Mouse (Mus musculus) forebrain, embryonic 11.5 days (tissue): ENCODE measurements around the gene Sorbs1. TPM values are rescaled to one million over a fixed set of nuclear protein-coding genes. Genes with fewer than 3 reads are reported as not detected.
A peak's percentile ranks its signal among the peaks of the same experiment; 100 is the strongest.

Experiments
- ATAC-seq: fragments of 200-750 bp; cut with Nextera tagmentation; replicated peaks from 2 replicates; pipeline ENCODE4 v1.8.0; 2017; ENCODE audit warnings: moderate TSS enrichment; ENCODE audit not compliant: low FRiP score
- DNase-seq: peaks from one replicate; pipeline ENCODE4 v3.0.0-alpha.2; 2017; ENCODE audit warnings: low spot score
- H3K27ac ChIP-seq: fragments of 300-500 bp; sonication (generic); 2 replicates; pipeline ENCODE4 v1.5.1; 2014; ENCODE audit warnings: low read depth, low read length
- H3K27me3 ChIP-seq: fragments of 300-500 bp; sonication (generic); 2 replicates; pipeline ENCODE4 v1.6.1; 2014; ENCODE audit warnings: mild to moderate bottlenecking, low read length, mixed read lengths; ENCODE audit not compliant: control insufficient read depth, insufficient read depth
- H3K36me3 ChIP-seq: fragments of 300-500 bp; sonication (generic); 2 replicates; pipeline ENCODE4 v1.6.1; 2014; ENCODE audit warnings: mild to moderate bottlenecking, low read length, moderate library complexity, mixed read lengths; ENCODE audit not compliant: control insufficient read depth, insufficient read depth
- H3K4me1 ChIP-seq: fragments of 300-500 bp; sonication (generic); replicated peaks from 2 replicates; pipeline ENCODE4 v1.6.1; 2014; ENCODE audit warnings: low read length, mixed read lengths; ENCODE audit not compliant: control insufficient read depth, insufficient read depth
- H3K4me2 ChIP-seq: fragments of 300-500 bp; sonication (generic); 2 replicates; pipeline ENCODE4 v1.6.1; 2014; ENCODE audit warnings: low read depth, mild to moderate bottlenecking, low read length, moderate library complexity, mixed read lengths; ENCODE audit not compliant: severe bottlenecking
- H3K4me3 ChIP-seq: fragments of 300-500 bp; sonication (generic); 2 replicates; pipeline ENCODE4 v1.5.1; 2014; ENCODE audit warnings: low read depth, low read length
- H3K9ac ChIP-seq: fragments of 300-500 bp; sonication (generic); 2 replicates; pipeline ENCODE4 v1.6.1; 2014; ENCODE audit warnings: low read length
- H3K9me3 ChIP-seq: fragments of 300-500 bp; sonication (generic); 2 replicates; pipeline ENCODE4 v1.6.1; 2016; ENCODE audit warnings: low read length, mixed read lengths; ENCODE audit not compliant: control insufficient read depth
- WGBS: fragments of 180-500 bp; shearing (Covaris S2); extraction: QIAGEN DNeasy Blood & Tissue Kit; methylation state at CpG from one replicate; pipeline ENCODE4 v1.1.7; 2014; 5-methylcytosine and 5-hydroxymethylcytosine counted together
- polyA plus RNA-seq: library from polyadenylated mRNA; unstranded; fragments of >200 nt; fragmentation: Nextera tagmentation; extraction: Ambion mirVana; gene quantifications from 2 replicates; pipeline ENCODE4 v1.2.1, GENCODE M21; 2014

The Sorbs1 gene
- polyA plus RNA-seq, 1 experiment from 2014 or later = 66.0 TPM

- 87% methylated on average over 15 of the region's 15 CpGs for WGBS
- DNase-seq (no peak), ATAC-seq (no peak)
- H3K9me3 ChIP-seq = no peaks in the 10 kb centered on the region
- no peaks in the 10 kb centered on the region for H3K36me3 ChIP-seq
- no peaks in the 10 kb centered on the region for H3K27me3 ChIP-seq
- no peak overlapping the region for H3K4me2 ChIP-seq
- H3K9ac ChIP-seq = no peak overlapping the region
- H3K4me1 ChIP-seq = no peaks in the 10 kb centered on the region
- H3K27ac ChIP-seq = no peak overlapping the region
- no peak overlapping the region for H3K4me3 ChIP-seq
Measured at GRCm38 (mm10) chr19:40356536-40357522, 156.8 kb downstream of the Sorbs1 start.

DNA sequence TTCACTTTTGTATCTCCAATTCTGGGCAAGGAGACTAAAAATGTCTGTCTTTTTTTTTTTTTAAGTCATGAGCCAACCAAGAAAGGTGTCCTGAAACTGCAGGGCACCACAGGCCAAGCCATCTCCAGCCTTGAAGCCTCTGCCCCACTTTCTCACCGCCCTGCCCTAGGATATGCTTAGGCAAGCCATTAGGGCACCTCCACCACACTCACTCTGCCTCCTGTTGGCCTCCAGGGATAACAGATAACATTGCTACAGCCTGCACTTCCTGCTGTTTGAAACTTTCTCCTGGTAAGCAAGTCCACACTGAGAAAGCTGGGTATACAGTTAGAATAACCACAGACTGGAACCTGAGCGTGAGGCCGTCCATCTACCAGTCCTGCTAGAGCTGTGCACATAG, 158.5 kb downstream of the Sorbs1 start:
- Histone ChIP-seq H3K4me1 (0 out of 2 replicates have a peak, but pooled peaks cover 2% of the 10 kb centered on the region), H3K27ac (no peak overlapping the region), H3K27me3 (no peaks in the 10 kb centered on the region), H3K4me2 (no peak overlapping the region), H3K36me3 (no peaks in the 10 kb centered on the region), H3K9me3 (no peaks in the 10 kb centered on the region), H3K9ac (no peak overlapping the region), H3K4me3 (no peak overlapping the region)
- no peak for DNase-seq
- ATAC-seq = no peak
- WGBS = 91% methylated on average over 3 of the region's 3 CpGs

- H3K4me2 ChIP-seq = no peak overlapping the region
- 84% methylated on average over 14 of the region's 14 CpGs for WGBS
Measured at GRCm38 (mm10) chr19:40352006-40352405, 161.6 kb downstream of the Sorbs1 start.

DNA sequence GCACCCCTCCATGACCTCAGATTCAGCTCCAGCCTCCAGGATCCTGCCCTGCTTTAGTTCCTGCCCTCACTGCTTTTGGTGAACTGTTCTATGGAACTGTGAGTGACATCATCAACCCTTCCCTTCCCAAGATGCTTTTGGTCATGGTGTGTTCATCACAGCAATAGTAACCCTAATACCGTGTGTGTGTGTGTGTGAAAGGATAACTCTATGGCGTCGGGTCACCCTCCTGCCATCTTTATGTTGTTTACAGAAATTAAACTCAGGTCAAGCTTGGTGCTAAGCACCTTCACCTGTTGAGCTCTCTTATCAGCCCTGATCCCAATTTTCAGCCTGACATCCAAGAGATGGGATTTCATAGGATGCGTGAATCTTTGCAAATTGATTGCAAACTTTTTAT, 162.7 kb downstream of the Sorbs1 start:
- no peak overlapping the region for H3K4me2 ChIP-seq
- 91% methylated on average over 4 of the region's 4 CpGs for WGBS
- no peaks in the 10 kb centered on the region for H3K27me3 ChIP-seq
- peaks cover 10% of the 10 kb centered on the region for H3K4me1 ChIP-seq
- no peak overlapping the region for H3K27ac ChIP-seq
- 0 out of 2 replicates have a peak, but pooled peaks have one; percentile 28 for ATAC-seq
- no peak overlapping the region for H3K9ac ChIP-seq
- H3K9me3 ChIP-seq = no peaks in the 10 kb centered on the region
- no peak overlapping the region for H3K4me3 ChIP-seq
- no peak for DNase-seq
- H3K36me3 ChIP-seq = no peaks in the 10 kb centered on the region

More at GRCm38 (mm10) chr19:40352006-40352405, 161.6 kb downstream of the Sorbs1 start:
- H3K27ac ChIP-seq = no peak overlapping the region
- H3K4me3 ChIP-seq = no peak overlapping the region
- DNase-seq (no peak), ATAC-seq (no peak)
- H3K36me3 ChIP-seq = no peaks in the 10 kb centered on the region
- H3K4me1 ChIP-seq = peaks cover 10% of the 10 kb centered on the region
- no peaks in the 10 kb centered on the region for H3K9me3 ChIP-seq
- no peaks in the 10 kb centered on the region for H3K27me3 ChIP-seq
- H3K9ac ChIP-seq = no peak overlapping the region

GRCm38 (mm10) chr19:40349713-40350671, 163.6 kb downstream of the Sorbs1 start:
- Histone ChIP-seq H3K4me1 (peaks cover 10% of the 10 kb centered on the region), H3K9me3 (no peaks in the 10 kb centered on the region), H3K27ac (peak overlapping the region; percentile 34; the same call in 1 of the 2 replicates), H3K9ac (peak overlapping the region; percentile 25; the same call in 1 of the 2 replicates), H3K36me3 (no peaks in the 10 kb centered on the region), H3K4me2 (peak overlapping the region; percentile 41), H3K27me3 (no peaks in the 10 kb centered on the region), H3K4me3 (no peak overlapping the region)
- peak; percentile 70 for ATAC-seq
- whole genome bisulfite sequencing = 22% methylated on average over 16 of the region's 16 CpGs
- no peak for DNase-seq

- H3K36me3 ChIP-seq = no peaks in the 10 kb centered on the region
- H3K27ac ChIP-seq = no peak overlapping the region; the same call in 1 of the 2 replicates
- no peaks in the 10 kb centered on the region for H3K27me3 ChIP-seq
- H3K9ac ChIP-seq = no peak overlapping the region
- ATAC-seq = no peak
- no peak for DNase-seq
- no peak overlapping the region for H3K4me2 ChIP-seq
- no peak overlapping the region for H3K4me3 ChIP-seq
- H3K9me3 ChIP-seq = no peaks in the 10 kb centered on the region
- H3K4me1 ChIP-seq = peaks cover 10% of the 10 kb centered on the region
- WGBS = 69% methylated on average over 3 of the region's 3 CpGs
Measured at GRCm38 (mm10) chr19:40349281-40349680, 164.3 kb downstream of the Sorbs1 start.

- 44% methylated on average over 2 of the region's 2 CpGs for WGBS
- peaks cover 10% of the 10 kb centered on the region for H3K4me1 ChIP-seq
- H3K27me3 ChIP-seq = no peaks in the 10 kb centered on the region
Measured at GRCm38 (mm10) chr19:40348652-40349051, 164.9 kb downstream of the Sorbs1 start.

GRCm38 (mm10) chr19:40348175-40348574, 165.4 kb downstream of the Sorbs1 start:
- no peak overlapping the region for H3K4me2 ChIP-seq
- ATAC-seq = no peak; the same call in 1 of the 2 replicates
- no peak for DNase-seq

More at GRCm38 (mm10) chr19:40348652-40349051, 164.9 kb downstream of the Sorbs1 start:
- Histone ChIP-seq H3K9ac (no peak overlapping the region), H3K9me3 (no peaks in the 10 kb centered on the region), H3K36me3 (no peaks in the 10 kb centered on the region; the same call in 1 of the 2 replicates), H3K4me3 (no peak overlapping the region), H3K27ac (peak overlapping the region; percentile 9; the same call in 1 of the 2 replicates), H3K4me2 (no peak overlapping the region)
- no peak for DNase-seq
- ATAC-seq = no peak

More at GRCm38 (mm10) chr19:40348175-40348574, 165.4 kb downstream of the Sorbs1 start:
- peaks cover 10% of the 10 kb centered on the region for H3K4me1 ChIP-seq
- H3K27ac ChIP-seq = peak overlapping the region; percentile 9; the same call in 1 of the 2 replicates
- H3K27me3 ChIP-seq = no peaks in the 10 kb centered on the region
- H3K4me3 ChIP-seq = no peak overlapping the region
- H3K9me3 ChIP-seq = no peaks in the 10 kb centered on the region
- 60% methylated on average over 7 of the region's 7 CpGs for WGBS
- no peaks in the 10 kb centered on the region; the same call in 1 of the 2 replicates for H3K36me3 ChIP-seq
- no peak overlapping the region for H3K9ac ChIP-seq
